Mouse (Mus musculus): Measurements from ENCODE around the gene Pex6. TPM values are rescaled to one million over a fixed set of nuclear protein-coding genes. Genes with fewer than 3 reads are reported as not detected.

Pex6 gene
- polyA plus RNA-seq, 1 experiment from 2014 or later: 32.4 TPM

DNA sequence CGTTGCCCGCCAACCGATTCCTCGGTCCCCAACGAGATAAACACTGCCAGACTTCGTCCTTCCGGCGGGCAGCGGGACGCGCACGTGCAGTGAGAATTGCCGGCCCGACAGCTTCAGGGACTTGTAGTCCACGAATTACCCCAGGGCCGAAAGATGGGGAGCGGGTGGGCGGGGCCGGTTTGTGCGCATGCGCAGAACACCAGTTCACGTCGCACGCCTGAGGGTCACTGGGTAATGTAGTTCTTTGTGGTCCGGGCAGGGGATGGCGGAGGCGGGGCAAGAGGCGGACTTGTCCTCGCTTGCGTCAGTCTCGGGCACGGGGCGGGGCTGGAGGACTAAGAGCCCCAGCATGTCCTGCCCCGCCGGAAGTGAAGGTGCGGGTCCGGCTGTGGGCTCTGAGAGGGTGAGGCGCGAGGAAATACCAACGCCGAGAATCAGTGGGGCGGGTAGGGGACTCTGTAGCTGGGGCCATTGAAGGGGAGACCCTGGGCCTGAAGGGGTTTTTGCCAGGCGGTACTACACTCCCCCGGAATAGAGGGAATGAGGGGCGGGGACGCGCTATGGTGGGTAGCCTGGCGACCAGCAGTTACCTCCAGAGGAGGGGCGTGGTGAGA lies 30.4 kb upstream of the Pex6 start, which contains the start of gene Klhdc3:
TSS of gene Klhdc3 (minus strand) at position 155 of the 614 bp plus-strand sequence.
- peak within 1 kb of the TSS; percentile 90 for H3K4me3 ChIP-seq (replicated peaks)
- H3K36me3 ChIP-seq: peaks cover 57% of the 10 kb centered on the region
- H3K9ac ChIP-seq: peak within 1 kb of the TSS; percentile 78
- H3K9me3 ChIP-seq (replicated peaks): no peaks in the 10 kb centered on the region
- peak within 1 kb of the TSS; percentile 93 for H3K27ac ChIP-seq (replicated peaks)
- no peaks in the 10 kb centered on the region for H3K27me3 ChIP-seq
- 0% methylated on average over 49 of the region's 49 CpGs for WGBS
- ATAC-seq (ENCODE audit: insufficient number of reproducible peaks, low FRiP score, low TSS enrichment, low read depth): peak; percentile 97
- H3K4me1 ChIP-seq: peaks cover 31% of the 10 kb centered on the region
- H3K4me2 ChIP-seq (replicated peaks): peak within 1 kb of the TSS; percentile 80

DNA sequence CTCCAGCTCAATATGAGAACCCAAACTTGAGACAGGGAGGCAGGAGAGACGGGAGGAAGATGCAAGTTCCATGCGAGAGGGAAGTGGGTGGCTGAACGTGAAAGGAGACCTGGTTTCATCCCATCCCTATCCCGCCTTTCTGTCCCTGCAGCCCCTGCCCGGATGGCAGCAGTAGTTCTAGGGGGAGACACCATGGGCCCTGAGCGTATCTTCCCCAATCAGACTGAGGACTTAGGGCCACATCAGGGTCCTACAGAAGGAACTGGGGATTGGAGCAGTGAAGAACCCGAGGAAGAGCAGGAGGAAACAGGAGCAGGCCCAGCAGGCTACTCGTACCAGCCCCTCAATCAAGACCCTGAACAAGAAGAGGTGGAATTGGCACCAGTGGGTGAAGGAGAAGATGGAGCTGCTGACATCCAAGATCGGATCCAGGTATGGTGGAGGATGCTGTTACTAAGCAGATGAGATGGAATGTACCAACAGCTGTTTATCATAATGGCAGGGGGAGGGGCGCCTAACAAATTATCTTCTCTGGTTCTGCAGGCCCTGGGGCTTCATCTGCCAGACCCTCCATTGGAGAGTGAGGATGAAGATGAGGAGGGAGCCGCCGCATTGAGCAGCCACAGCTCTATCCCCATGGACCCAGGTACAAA lies 29.7 kb upstream of the Pex6 start:
- Histone ChIP-seq H3K9ac (peak overlapping the region; percentile 42), H3K27me3 (no peaks in the 10 kb centered on the region), H3K27ac (replicated peaks) (peak overlapping the region; percentile 84), H3K36me3 (peaks cover 57% of the 10 kb centered on the region), H3K4me1 (peaks cover 31% of the 10 kb centered on the region), H3K4me3 (replicated peaks) (peak overlapping the region; percentile 90), H3K4me2 (replicated peaks) (peak overlapping the region; percentile 80), H3K9me3 (replicated peaks) (no peaks in the 10 kb centered on the region)
- WGBS: 12% methylated on average over 12 of the region's 12 CpGs
- no peak for ATAC-seq (ENCODE audit: insufficient number of reproducible peaks, low FRiP score, low TSS enrichment, low read depth)

DNA sequence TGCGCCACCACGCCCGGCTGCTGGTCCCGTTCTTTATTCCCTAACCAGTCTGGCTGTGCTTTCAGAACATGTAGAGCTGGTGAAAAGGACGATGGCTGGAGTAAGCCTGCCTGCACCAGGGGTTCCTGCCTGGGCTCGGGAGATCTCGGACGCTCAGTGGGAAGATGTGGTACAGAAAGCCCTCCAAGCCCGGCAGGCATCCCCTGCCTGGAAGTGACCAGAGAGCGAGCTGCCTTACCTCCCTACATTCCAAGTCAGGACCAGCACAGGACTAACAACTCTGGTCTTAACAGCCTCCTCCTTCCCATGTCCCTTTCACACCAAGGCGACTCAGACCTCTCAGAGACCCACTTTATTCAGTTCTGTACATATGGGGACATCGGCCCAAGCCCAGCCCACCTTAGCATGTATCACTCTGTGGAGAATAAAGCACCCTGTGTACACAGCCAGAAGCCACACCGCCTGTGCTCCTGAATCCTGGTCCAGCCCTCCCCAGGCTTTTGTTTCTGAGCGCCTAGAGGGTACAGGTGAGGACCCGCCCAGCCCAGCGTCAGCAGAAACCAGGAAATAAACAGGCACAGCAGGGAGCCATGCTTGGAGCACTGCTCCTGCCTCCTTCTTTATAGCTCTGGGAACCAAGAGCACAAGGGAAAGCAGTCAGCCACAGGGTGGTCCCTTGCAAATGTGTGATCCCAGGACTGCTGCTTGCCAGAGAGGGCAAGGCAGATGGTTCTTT lies 28.4 kb upstream of the Pex6 start:
- Histone ChIP-seq H3K27me3 (no peaks in the 10 kb centered on the region), H3K36me3 (peaks cover 55% of the 10 kb centered on the region), H3K4me2 (replicated peaks) (no peak overlapping the region), H3K9ac (no peak overlapping the region), H3K4me3 (replicated peaks) (no peak overlapping the region), H3K9me3 (replicated peaks) (no peaks in the 10 kb centered on the region), H3K4me1 (peaks cover 31% of the 10 kb centered on the region), H3K27ac (replicated peaks) (no peak overlapping the region)
- WGBS: 83% methylated on average over 16 of the region's 16 CpGs
- ATAC-seq (ENCODE audit: insufficient number of reproducible peaks, low FRiP score, low TSS enrichment, low read depth): no peak

DNA sequence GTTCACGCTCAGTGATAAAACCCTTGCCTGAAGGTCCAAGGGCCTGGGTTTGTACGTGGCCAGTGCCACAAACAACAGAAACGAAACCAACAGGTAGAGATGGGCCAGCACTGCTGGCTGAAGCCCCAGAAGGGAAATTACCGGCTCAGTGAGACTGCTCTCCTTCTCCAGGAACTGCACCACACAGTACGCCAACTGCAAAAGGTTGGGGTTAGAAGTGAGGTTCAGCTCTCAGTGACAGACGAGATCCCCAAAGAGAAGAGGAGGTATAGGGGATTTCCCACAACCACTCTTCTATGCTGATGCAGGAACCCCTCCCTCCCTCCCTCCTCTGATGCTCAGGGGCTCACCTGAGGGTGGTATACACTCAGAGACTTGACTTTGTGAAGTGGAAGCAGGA lies 25.4 kb upstream of the Pex6 start:
- Histone ChIP-seq H3K4me2 (replicated peaks) (no peak overlapping the region), H3K27ac (replicated peaks) (no peak overlapping the region), H3K9ac (no peak overlapping the region), H3K27me3 (no peaks in the 10 kb centered on the region), H3K4me1 (peaks cover 9% of the 10 kb centered on the region), H3K36me3 (peaks cover 58% of the 10 kb centered on the region), H3K9me3 (replicated peaks) (no peaks in the 10 kb centered on the region), H3K4me3 (replicated peaks) (no peak overlapping the region)
- WGBS: 87% methylated on average over 6 of the region's 6 CpGs
- no peak for ATAC-seq (ENCODE audit: insufficient number of reproducible peaks, low FRiP score, low TSS enrichment, low read depth)

GRCm38 (mm10) chr17:46690665-46691064 lies 20.6 kb upstream of the Pex6 start:
- Histone ChIP-seq H3K27me3 (no peaks in the 10 kb centered on the region), H3K4me1 (no peaks in the 10 kb centered on the region), H3K4me2 (replicated peaks) (no peak overlapping the region), H3K36me3 (peaks cover 39% of the 10 kb centered on the region), H3K27ac (replicated peaks) (no peak overlapping the region), H3K9me3 (replicated peaks) (no peaks in the 10 kb centered on the region), H3K4me3 (replicated peaks) (no peak overlapping the region), H3K9ac (no peak overlapping the region)
- WGBS: 93% methylated on average over 12 of the region's 12 CpGs
- ATAC-seq (ENCODE audit: insufficient number of reproducible peaks, low FRiP score, low TSS enrichment, low read depth): no peak

- H3K27me3 ChIP-seq: no peaks in the 10 kb centered on the region
- WGBS: 81% methylated on average over 2 of the region's 2 CpGs
These were observed 19.9 kb upstream of the Pex6 start for GRCm38 (mm10) chr17:46691390-46691789.

DNA sequence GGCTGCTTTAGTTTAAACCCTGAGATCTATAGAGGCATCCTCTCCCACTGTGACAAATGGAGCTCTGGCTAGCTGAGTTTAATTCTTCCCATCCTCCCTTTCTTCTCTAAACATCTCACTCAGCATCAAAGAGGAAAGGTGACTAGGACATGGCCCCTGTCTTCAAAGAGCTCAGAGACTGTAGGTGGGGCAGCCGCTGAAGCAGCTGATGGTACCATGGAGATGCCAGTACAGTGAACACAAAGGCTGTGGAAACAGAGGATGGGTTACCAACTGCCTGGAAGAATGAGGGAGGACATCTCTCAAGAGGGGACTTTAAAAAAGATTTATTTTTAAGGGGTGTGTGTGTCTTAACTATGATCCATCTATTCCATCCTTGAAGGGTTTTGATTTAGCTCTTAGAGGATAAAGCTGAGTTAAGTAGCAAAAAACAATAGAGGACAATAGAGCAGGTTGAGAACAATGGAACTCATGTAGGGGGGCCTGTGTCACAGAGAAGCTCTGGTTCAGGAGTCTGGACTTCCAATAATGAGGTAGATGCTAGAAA lies 16.7 kb upstream of the Pex6 start:
- no peak for ATAC-seq (ENCODE audit: insufficient number of reproducible peaks, low FRiP score, low TSS enrichment, low read depth)
- no peak overlapping the region for H3K4me3 ChIP-seq (replicated peaks)
- H3K27ac ChIP-seq (replicated peaks): no peak overlapping the region
- no peaks in the 10 kb centered on the region for H3K27me3 ChIP-seq
- H3K9ac ChIP-seq: no peak overlapping the region
- H3K36me3 ChIP-seq: peaks cover 34% of the 10 kb centered on the region
- no peak overlapping the region for H3K4me2 ChIP-seq (replicated peaks)
- H3K4me1 ChIP-seq: no peaks in the 10 kb centered on the region
- WGBS: 95% methylated on average over 1 of the region's 1 CpGs
- H3K9me3 ChIP-seq (replicated peaks): no peaks in the 10 kb centered on the region

More at GRCm38 (mm10) chr17:46691390-46691789, 19.9 kb upstream of the Pex6 start:
- no peak overlapping the region for H3K4me3 ChIP-seq (replicated peaks)
- ATAC-seq (ENCODE audit: insufficient number of reproducible peaks, low FRiP score, low TSS enrichment, low read depth): no peak
- no peak overlapping the region for H3K9ac ChIP-seq
- H3K9me3 ChIP-seq (replicated peaks): no peaks in the 10 kb centered on the region
- H3K36me3 ChIP-seq: peaks cover 37% of the 10 kb centered on the region
- H3K4me1 ChIP-seq: no peaks in the 10 kb centered on the region
- H3K4me2 ChIP-seq (replicated peaks): no peak overlapping the region
- no peak overlapping the region for H3K27ac ChIP-seq (replicated peaks)

GRCm38 (mm10) chr17:46698515-46698914 lies 12.7 kb upstream of the Pex6 start:
- Histone ChIP-seq H3K9ac (no peak overlapping the region), H3K4me3 (replicated peaks) (no peak overlapping the region), H3K4me2 (replicated peaks) (no peak overlapping the region), H3K9me3 (replicated peaks) (no peaks in the 10 kb centered on the region), H3K4me1 (peaks cover 25% of the 10 kb centered on the region), H3K27ac (replicated peaks) (no peak overlapping the region), H3K27me3 (no peaks in the 10 kb centered on the region), H3K36me3 (peaks cover 25% of the 10 kb centered on the region; the same call in 1 of the 2 replicates)
- ATAC-seq (ENCODE audit: insufficient number of reproducible peaks, low FRiP score, low TSS enrichment, low read depth): no peak
- 82% methylated on average over 6 of the region's 6 CpGs for WGBS

GRCm38 (mm10) chr17:46699245-46699644 lies 12.0 kb upstream of the Pex6 start:
- WGBS: 80% methylated on average over 5 of the region's 5 CpGs
- ATAC-seq (ENCODE audit: insufficient number of reproducible peaks, low FRiP score, low TSS enrichment, low read depth): no peak
- peaks cover 25% of the 10 kb centered on the region; the same call in 1 of the 2 replicates for H3K36me3 ChIP-seq

DNA sequence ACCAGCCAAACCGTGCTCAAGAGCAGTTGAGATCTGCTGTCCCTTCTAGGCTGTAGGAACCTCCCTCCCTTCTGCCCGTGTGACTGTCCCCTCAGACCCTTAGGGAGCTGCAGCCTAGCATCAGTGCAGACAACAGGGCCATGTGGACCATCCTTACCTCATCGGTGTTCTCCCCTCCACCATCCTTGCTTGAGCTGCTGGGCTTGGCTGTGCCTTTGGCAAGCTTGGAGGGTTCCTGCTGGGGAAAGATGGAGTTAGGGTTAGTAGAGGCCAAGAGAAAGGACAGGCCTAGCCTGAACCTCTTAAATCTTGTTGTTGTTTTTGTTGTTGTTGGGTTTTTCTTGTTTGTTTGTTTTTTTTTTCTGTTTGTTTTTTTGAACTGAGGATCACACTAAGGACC lies 11.4 kb upstream of the Pex6 start:
- Histone ChIP-seq H3K36me3 (peaks cover 25% of the 10 kb centered on the region; the same call in 1 of the 2 replicates), H3K27me3 (no peaks in the 10 kb centered on the region), H3K4me3 (replicated peaks) (no peak overlapping the region), H3K27ac (replicated peaks) (no peak overlapping the region), H3K4me2 (replicated peaks) (no peak overlapping the region), H3K9ac (no peak overlapping the region), H3K4me1 (peaks cover 31% of the 10 kb centered on the region), H3K9me3 (replicated peaks) (no peaks in the 10 kb centered on the region)
- 83% methylated on average over 3 of the region's 3 CpGs for WGBS
- no peak for ATAC-seq (ENCODE audit: insufficient number of reproducible peaks, low FRiP score, low TSS enrichment, low read depth)

More at GRCm38 (mm10) chr17:46699245-46699644, 12.0 kb upstream of the Pex6 start:
- Histone ChIP-seq H3K4me1 (peaks cover 31% of the 10 kb centered on the region), H3K27me3 (no peaks in the 10 kb centered on the region), H3K4me2 (replicated peaks) (no peak overlapping the region), H3K4me3 (replicated peaks) (no peak overlapping the region), H3K9me3 (replicated peaks) (no peaks in the 10 kb centered on the region), H3K27ac (replicated peaks) (no peak overlapping the region), H3K9ac (no peak overlapping the region)

GRCm38 (mm10) chr17:46701489-46701888 lies 9.8 kb upstream of the Pex6 start:
- H3K4me1 ChIP-seq: peaks cover 37% of the 10 kb centered on the region
- H3K4me3 ChIP-seq (replicated peaks): no peak overlapping the region; the same call in 1 of the 2 replicates
- H3K27ac ChIP-seq (replicated peaks): no peak overlapping the region; the same call in 1 of the 2 replicates
- H3K36me3 ChIP-seq: peaks cover 20% of the 10 kb centered on the region; the same call in 1 of the 2 replicates
- no peak for ATAC-seq (ENCODE audit: insufficient number of reproducible peaks, low FRiP score, low TSS enrichment, low read depth)
- no peaks in the 10 kb centered on the region for H3K27me3 ChIP-seq
- H3K9me3 ChIP-seq (replicated peaks): no peaks in the 10 kb centered on the region
- no peak overlapping the region for H3K4me2 ChIP-seq (replicated peaks)
- 76% methylated on average over 12 of the region's 12 CpGs for WGBS
- H3K9ac ChIP-seq: no peak overlapping the region

All from embryonic facial prominence, embryonic 15.5 days (tissue).